Mouse (Mus musculus) thymus, adult 2 months (tissue): ENCODE measurements around the gene Eml3. TPM values are rescaled to one million over a fixed set of nuclear protein-coding genes. Genes with fewer than 3 reads are reported as not detected.

Source experiments
- DNase-seq: peaks from one replicate; pipeline ENCODE4 v3.0.0; 2021
- H3K27ac ChIP-seq: fragments of 200-500 bp; 2 replicates; pipeline ENCODE4 v1.5.1; 2012; ENCODE audit warnings: low read length, control low read depth; ENCODE audit not compliant: control insufficient read depth, insufficient read depth
- H3K27me3 ChIP-seq: fragments of 200-500 bp; 2 replicates; pipeline ENCODE4 v1.6.1; 2012; ENCODE audit warnings: mild to moderate bottlenecking, low read length, moderate library complexity, mixed read lengths; ENCODE audit not compliant: control insufficient read depth, insufficient read depth
- H3K36me3 ChIP-seq: fragments of 200-500 bp; 2 replicates; pipeline ENCODE4 v1.6.1; 2012; ENCODE audit warnings: mild to moderate bottlenecking, low read length, moderate library complexity; ENCODE audit not compliant: control insufficient read depth, insufficient read depth
- H3K4me1 ChIP-seq: fragments of 200-500 bp; replicated peaks from 2 replicates; pipeline ENCODE4 v1.6.1; 2012; ENCODE audit warnings: low read length; ENCODE audit not compliant: control insufficient read depth, insufficient read depth
- H3K4me3 ChIP-seq: fragments of 200-500 bp; 2 replicates; pipeline ENCODE4 v1.5.1; 2012; ENCODE audit warnings: mild to moderate bottlenecking, low read length, control low read depth, moderate library complexity; ENCODE audit not compliant: control insufficient read depth, insufficient read depth
- CTCF ChIP-seq: fragments of 200-500 bp; IDR thresholded peaks from 2 replicates; pipeline ENCODE4 v1.5.1; 2012; ENCODE audit warnings: mild to moderate bottlenecking, control low read depth, low read length, moderate library complexity, borderline replicate concordance; ENCODE audit not compliant: control insufficient read depth, poor library complexity, insufficient read depth; ENCODE audit errors: extremely low read depth
- POLR2A ChIP-seq: fragments of 200-500 bp; IDR thresholded peaks from 2 replicates; pipeline ENCODE4 v1.6.1; 2012; ENCODE audit warnings: mild to moderate bottlenecking, low read length, control low read depth, moderate library complexity; ENCODE audit not compliant: control insufficient read depth, poor library complexity, insufficient read depth; ENCODE audit errors: extremely low read depth
- WGBS: fragments of 180-500 bp; shearing (Covaris S2); methylation state at CpG from one replicate; pipeline ENCODE4 v1.1.7; 2018; 5-methylcytosine and 5-hydroxymethylcytosine counted together
- polyA plus RNA-seq: library from polyadenylated mRNA; depleted of rRNA; stranded (reverse); fragments of >200 nt; gene quantifications from 2 replicates; pipeline ENCODE4 v1.2.3, GENCODE M21; 2012; rRNA removed

Eml3 gene
- polyA plus RNA-seq, 1 experiment, result 72.3 TPM

- H3K36me3 ChIP-seq, result no peaks in the 10 kb centered on the region
- peaks cover 7% of the 10 kb centered on the region; the same call in 1 of the 2 replicates for H3K27me3 ChIP-seq
- DNase-seq, result peak; percentile 11
- TF ChIP-seq POLR2A (no peak), CTCF (no peak)
- no peak within 1 kb of the TSS for H3K27ac ChIP-seq
- WGBS, result 4% methylated on average over 42 of the region's 42 CpGs
- H3K4me1 ChIP-seq, result peaks cover 18% of the 10 kb centered on the region
- H3K4me3 ChIP-seq, result peak within 1 kb of the TSS; percentile 53
Observed at GRCm38 (mm10) chr19:8989066-8989566, 59.8 kb downstream of the Eml3 start, which contains the start of gene Ahnak. Gene Ahnak (plus strand): TSS chr19:8989284.

DNA sequence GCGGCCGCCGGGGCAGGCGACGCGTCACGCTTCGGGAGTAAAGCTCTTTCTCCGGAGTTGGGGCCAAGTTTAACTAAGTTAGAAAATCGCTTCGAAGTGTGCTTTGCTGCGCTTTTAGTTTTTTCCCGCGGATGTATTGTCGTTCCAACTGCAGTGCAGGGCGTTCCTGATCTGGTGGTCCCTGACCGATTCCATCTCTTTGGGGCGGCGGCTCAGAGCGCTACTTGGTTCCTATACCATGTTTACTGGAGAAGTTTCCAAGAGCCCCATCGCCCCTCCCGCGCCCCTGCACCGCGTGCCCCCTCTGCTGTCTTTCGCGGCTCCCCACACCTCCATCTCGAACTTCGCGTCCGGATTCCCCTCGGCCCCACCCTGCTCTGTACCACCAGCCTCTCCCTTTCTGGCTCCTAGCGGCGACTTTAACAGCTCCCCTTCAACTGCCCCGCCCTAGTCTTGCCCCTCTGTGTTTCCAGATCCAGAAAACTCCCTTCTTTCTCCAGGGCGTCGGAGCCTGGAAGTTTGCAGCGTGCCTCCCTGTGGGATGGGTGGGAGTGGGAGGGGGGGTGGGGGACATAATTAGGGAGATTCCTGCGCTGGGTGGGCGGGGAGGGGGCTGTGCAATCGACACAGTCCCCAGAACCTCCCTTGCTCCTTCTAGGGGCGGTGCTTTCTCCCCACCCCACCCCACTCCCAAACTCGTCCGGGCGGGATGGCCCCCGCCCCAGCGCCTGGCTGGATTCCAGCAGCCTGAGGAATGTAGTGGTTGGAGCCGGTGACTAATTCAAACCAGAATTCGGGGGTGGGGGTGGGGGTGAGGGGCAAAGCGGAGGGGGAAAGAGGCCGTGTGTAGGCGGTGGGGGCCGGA, 60.4 kb downstream of the Eml3 start:
- H3K27ac ChIP-seq, result no peak overlapping the region
- no peak for TF ChIP-seq CTCF
- no peak for TF ChIP-seq POLR2A
- H3K4me3 ChIP-seq, result peak overlapping the region; percentile 53
- peaks cover 7% of the 10 kb centered on the region; the same call in 1 of the 2 replicates for H3K27me3 ChIP-seq
- peaks cover 12% of the 10 kb centered on the region for H3K4me1 ChIP-seq
- DNase-seq, result peak; percentile 39
- H3K36me3 ChIP-seq, result no peaks in the 10 kb centered on the region
- under 1% methylated on average over 53 of the region's 53 CpGs for WGBS

DNA sequence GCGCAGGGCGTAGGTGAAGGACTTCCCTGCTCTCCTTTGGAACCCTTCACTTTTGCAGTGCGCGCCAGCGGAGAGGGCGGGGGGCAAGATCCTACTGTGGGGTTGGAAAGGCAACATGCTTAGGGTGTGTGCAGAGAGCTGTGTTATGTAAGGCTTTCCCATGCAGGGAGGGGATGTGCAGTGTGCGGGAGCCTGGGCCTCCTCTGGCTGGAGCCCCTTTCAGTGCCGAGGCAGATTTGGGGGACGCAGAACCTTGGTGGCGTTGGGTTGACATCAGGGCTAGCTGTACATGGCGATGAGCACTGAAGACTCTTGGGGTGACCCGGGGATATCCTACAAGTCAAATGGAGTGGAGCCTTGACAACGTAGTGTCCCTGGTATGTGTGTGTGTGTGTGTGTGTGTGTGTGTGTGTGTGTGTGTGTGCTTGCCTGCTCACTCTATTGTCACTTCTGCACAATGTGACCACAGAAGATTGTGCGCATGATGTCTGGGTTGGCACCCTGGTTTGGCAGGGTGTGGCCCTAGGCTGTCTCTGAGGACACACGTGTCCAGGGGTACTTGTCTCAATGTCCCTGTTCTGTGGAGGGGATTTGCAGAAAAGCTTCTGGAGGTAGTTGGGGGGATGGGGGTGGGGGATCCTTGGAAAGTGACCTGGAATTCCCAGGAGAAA, 61.2 kb downstream of the Eml3 start:
- H3K4me1 ChIP-seq, result peaks cover 11% of the 10 kb centered on the region
- no peaks in the 10 kb centered on the region for H3K36me3 ChIP-seq
- no peak overlapping the region for H3K27ac ChIP-seq
- H3K4me3 ChIP-seq, result peak overlapping the region; percentile 4
- H3K27me3 ChIP-seq, result peaks cover 7% of the 10 kb centered on the region; the same call in 1 of the 2 replicates
- WGBS, result 42% methylated on average over 15 of the region's 15 CpGs
- DNase-seq, result no peak
- no peak for TF ChIP-seq POLR2A
- TF ChIP-seq CTCF, result no peak

Other genes with a start within 250 kb of the Eml3 start
- 154 and 165 TPM in 2 replicates for gene Slc3a2, start 206.2 kb upstream of the Eml3 start, polyA plus RNA-seq
- 49.2 and 54.7 TPM in 2 replicates for gene Wdr74, start 193.7 kb upstream of the Eml3 start, polyA plus RNA-seq
- gene 1700092M07Rik, start 188.8 kb upstream of the Eml3 start, polyA plus RNA-seq, result not detected in 2 replicates
- gene Stx5a, start 188.1 kb upstream of the Eml3 start, polyA plus RNA-seq, result 128 and 137 TPM in 2 replicates
- 170 and 191 TPM in 2 replicates for gene Nxf1, start 172.5 kb upstream of the Eml3 start, polyA plus RNA-seq
- gene Tmem223, start 158.6 kb upstream of the Eml3 start, polyA plus RNA-seq, result 277 and 363 TPM in 2 replicates
- 168 and 197 TPM in 2 replicates for gene Tmem179b, start 155.1 kb upstream of the Eml3 start, polyA plus RNA-seq
- 24.9 and 28.7 TPM in 2 replicates for gene Taf6l, start 143.1 kb upstream of the Eml3 start, polyA plus RNA-seq
- 77.0 and 77.1 TPM in 2 replicates for gene Polr2g, start 131.0 kb upstream of the Eml3 start, polyA plus RNA-seq
- 3.0 and 3.2 TPM in 2 replicates for gene Zbtb3, start 127.0 kb upstream of the Eml3 start, polyA plus RNA-seq
- gene Ttc9c, start 110.2 kb upstream of the Eml3 start, polyA plus RNA-seq, result 36.1 and 37.5 TPM in 2 replicates
- gene Hnrnpul2, start 109.5 kb upstream of the Eml3 start, polyA plus RNA-seq, result 29.3 and 34.3 TPM in 2 replicates
- 1.5 and 1.6 TPM in 2 replicates for gene AC129217.1, start 99.8 kb upstream of the Eml3 start, polyA plus RNA-seq
- gene Bscl2, start 92.1 kb upstream of the Eml3 start, polyA plus RNA-seq, result 136 and 153 TPM in 2 replicates
- gene Gng3, start 90.4 kb upstream of the Eml3 start, polyA plus RNA-seq, result 0.15 TPM in 1 of 2 replicates, not detected in the other
- gene Lrrn4cl, start 78.8 kb upstream of the Eml3 start, polyA plus RNA-seq, result 1.2 and 1.3 TPM in 2 replicates
- gene Ubxn1, start 58.1 kb upstream of the Eml3 start, polyA plus RNA-seq, result 108 and 119 TPM in 2 replicates
- gene Uqcc3, start 48.6 kb upstream of the Eml3 start, polyA plus RNA-seq, result 38.7 and 39.2 TPM in 2 replicates
- gene Lbhd1, start 45.8 kb upstream of the Eml3 start, polyA plus RNA-seq, result 2.4 and 3.0 TPM in 2 replicates
- not detected in 2 replicates for gene Gm49403, start 45.6 kb upstream of the Eml3 start, polyA plus RNA-seq
- gene 1810009A15Rik, start 40.7 kb upstream of the Eml3 start, polyA plus RNA-seq, result 15.3 and 19.1 TPM in 2 replicates
- gene Gm49416, start 40.6 kb upstream of the Eml3 start, polyA plus RNA-seq, result not detected in 2 replicates
- gene Ints5, start 36.5 kb upstream of the Eml3 start, polyA plus RNA-seq, result 51.9 and 56.0 TPM in 2 replicates
- gene Ganab, start 31.5 kb upstream of the Eml3 start, polyA plus RNA-seq, result 203 and 219 TPM in 2 replicates
- 102 and 106 TPM in 2 replicates for gene B3gat3, start 9.2 kb upstream of the Eml3 start, polyA plus RNA-seq
- gene Rom1, start 196 bp upstream of the Eml3 start, polyA plus RNA-seq, result 11.9 and 13.5 TPM in 2 replicates
- gene Mta2, start 12.3 kb downstream of the Eml3 start, polyA plus RNA-seq, result 79.6 and 92.0 TPM in 2 replicates
- gene Tut1, start 24.3 kb downstream of the Eml3 start, polyA plus RNA-seq, result 39.4 and 42.0 TPM in 2 replicates
- 251 and 292 TPM in 2 replicates for gene Eef1g, start 37.5 kb downstream of the Eml3 start, polyA plus RNA-seq
- 6.0 and 7.9 TPM in 2 replicates for gene Ahnak, start 59.7 kb downstream of the Eml3 start, polyA plus RNA-seq
- gene Scgb1a1, start 158.4 kb downstream of the Eml3 start, polyA plus RNA-seq, result 65.9 and 174 TPM in 2 replicates
- 5.9 and 8.8 TPM in 2 replicates for gene Asrgl1, start 206.1 kb downstream of the Eml3 start, polyA plus RNA-seq